Mouse (Mus musculus): ENCODE data around the gene Arsb. TPM values are rescaled to one million over a fixed set of nuclear protein-coding genes. Genes with fewer than 3 reads are reported as not detected.

Gene Arsb
- polyA plus RNA-seq, 2 experiments from 2014 or later = 6.9 to 8.0 TPM

DNA sequence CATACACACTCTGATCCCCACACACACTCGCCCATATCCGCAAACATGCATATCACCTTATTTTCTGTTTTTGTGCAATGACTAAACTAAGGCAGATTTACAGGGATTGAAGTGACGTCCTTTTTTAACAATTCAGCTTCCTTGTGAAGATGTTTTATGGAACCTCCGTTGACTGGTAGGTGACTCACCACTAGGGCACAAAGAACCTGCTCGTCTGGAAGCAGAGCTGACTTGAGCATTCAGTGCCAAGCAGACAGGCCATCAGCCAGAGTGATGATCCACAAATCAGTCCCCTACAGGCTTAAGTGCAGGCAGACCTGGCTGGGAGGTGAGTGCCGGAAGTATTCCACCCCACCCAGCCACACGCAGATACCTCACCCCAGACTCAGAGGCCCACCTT is 120.7 kb downstream of the Arsb start:
- no peak for ATAC-seq

DNA sequence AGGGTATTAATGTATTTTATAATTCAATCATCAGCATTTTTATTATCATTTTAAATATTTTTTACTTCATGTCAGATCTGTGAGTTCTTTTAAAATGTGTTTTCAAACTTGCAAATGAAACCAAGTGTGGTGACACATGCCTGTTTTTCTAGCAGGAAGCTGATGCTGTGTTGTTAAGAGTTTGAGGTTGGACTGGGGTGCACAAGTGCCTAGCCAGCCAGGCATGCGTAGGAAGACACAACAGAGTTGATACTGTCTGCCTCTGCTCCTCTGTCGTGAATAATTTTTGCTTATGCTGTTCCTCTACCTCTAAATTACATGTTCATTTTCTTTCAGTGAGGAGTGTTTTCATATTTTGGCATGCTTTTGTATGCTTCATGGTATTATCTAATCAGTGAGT is 122.7 kb downstream of the Arsb start:
- ATAC-seq = peak; percentile 76

DNA sequence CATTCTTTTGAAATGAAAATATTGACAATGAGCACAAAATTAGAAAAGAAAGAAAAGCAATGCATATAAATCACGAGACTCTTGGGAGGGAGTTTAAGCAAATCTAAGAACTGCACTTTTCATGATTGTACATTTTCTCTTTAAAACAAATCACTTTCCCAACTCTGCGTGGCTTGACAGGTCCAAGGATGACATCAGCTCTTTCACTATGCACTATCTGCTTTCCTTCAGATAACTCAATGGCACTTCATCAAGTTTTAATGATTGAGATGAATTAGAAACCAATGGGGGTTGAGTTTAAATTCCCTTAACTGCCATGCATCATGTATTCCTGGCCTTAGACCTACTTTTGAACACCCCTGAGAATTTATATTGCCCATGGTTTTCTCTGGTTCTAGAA is 124.0 kb downstream of the Arsb start:
- no peak for ATAC-seq

DNA sequence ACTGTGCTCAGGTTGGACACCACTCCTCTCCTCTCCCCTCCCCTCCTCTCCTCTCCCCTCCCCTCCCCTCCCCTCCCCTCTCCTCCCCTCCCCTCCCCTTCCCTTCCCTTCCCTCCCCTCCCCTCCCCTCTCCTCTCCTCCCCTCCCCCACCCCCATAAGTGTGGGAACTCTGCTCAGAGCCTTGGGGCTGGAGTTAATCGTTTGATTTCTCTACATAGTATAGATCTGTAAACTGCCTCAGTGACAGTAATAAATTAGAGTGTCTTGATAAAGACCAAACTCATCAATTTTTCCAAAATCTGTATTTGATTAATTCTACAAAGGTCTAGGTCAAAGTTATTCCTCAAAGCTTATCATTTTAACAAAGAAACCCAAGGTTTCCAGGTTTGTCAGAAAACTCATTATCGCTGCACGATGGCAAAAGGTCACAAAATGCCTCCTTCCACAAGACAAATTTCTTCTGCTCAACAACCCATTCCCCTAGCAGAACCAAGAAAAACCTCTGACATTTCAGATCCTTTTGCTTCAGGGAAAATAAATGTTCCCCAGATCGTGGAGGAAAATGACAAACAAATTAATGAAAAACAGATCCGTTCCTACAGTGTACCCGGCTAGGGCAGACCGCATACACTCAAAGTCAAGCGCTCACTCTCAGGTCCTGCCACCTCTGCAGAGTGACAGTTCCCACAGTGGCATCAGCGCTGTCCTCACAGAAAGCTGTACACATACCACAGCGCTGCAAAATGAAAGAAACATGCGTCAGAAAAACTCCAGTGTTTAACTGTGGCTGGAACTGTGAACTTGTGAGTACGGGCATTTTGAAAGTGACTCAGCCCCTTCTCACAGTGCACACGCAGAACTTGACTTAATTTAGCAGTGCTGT is 126.8 kb downstream of the Arsb start:
- peak; percentile 84 for ATAC-seq

DNA sequence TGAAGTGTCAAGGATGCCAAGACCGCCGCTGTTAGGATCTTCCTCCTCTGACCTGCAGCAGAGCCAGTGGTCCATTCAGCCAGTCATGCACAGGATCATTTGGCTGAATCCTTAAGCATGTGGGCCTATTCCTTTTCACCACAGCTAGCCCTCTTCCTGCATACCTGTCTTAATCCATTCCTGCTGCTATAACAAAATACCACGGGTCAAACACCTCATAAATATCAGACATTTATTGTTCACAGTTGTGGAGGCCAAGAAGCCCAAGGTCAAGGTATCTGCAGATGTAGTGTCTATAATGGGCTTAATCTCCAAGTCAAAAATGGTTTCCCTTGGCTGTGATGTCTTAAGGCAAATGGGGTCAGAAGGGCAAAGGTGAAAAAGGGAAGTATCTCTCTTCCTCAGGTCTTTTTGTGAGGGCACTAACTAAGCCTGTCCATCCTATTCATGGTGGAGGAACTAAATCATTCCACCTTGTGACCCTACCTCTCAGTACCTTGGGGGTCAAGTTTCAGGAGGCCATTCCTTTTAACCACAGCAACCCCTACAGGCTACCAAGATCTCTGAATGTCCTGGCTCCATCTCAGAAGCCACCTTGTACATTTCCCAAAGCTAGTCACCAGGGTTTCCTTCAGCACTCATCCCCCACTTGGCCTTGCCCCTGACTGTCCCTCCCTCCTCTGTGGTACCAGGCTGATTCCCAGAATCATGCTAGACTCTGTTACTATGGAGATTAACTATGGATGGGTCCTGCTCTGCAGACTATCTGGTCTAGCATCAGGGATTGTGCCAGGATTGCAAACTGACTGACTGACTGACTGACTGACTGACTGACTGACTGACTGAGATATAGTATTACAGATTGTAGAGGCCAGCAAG is 128.2 kb downstream of the Arsb start:
- ATAC-seq = no peak

DNA sequence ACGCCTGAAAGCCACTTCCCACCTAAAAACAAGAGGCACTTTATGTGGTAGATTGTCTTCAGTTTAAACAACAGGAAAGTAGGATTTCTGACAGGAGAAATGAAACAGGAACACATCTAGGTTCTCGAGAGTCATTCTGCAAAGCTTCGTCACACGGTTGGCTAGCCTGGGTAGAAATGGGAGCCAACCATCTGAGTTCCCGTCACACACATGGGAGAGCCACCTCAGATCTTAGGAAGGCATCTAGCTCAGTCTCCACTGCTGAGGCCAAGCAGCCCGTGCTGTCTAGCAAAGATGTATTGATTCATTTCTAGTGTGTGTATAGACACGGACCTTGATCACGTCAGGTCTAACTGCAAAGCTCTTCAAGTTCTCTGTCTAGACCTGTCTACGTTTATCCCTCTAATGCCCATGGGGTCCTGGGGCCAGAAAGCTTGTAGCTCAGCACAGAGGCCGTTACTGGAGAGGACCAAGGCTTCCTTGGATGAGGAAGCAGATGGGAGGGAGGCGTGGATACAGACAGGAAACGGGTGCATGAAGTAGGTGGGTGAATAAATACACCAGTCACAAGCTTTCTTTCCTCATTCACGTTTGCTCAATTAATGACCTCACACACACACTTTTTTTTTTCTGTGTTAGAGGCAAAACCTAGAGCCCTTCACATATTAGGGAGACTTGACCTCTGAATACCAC is 129.7 kb downstream of the Arsb start:
- ATAC-seq = no peak

DNA sequence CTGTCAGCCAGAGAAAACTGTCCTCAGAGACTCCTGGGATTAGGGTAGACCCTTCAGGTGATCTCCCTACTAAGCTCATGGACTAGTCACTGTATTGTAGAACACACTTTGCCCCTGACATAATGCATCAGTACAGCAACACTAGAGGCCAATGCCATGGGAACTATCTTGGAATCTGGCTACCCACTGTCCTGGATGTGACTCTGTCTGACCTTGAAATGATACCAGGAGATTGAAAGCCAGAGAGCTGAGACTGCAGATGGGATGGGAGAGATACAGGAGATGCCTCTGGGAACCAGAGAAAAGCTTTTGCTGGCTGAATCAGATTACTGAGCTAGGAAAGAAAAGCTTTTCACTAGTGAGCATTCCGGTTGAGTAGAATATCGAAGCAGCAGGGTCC is 130.7 kb downstream of the Arsb start:
- no peak for ATAC-seq

DNA sequence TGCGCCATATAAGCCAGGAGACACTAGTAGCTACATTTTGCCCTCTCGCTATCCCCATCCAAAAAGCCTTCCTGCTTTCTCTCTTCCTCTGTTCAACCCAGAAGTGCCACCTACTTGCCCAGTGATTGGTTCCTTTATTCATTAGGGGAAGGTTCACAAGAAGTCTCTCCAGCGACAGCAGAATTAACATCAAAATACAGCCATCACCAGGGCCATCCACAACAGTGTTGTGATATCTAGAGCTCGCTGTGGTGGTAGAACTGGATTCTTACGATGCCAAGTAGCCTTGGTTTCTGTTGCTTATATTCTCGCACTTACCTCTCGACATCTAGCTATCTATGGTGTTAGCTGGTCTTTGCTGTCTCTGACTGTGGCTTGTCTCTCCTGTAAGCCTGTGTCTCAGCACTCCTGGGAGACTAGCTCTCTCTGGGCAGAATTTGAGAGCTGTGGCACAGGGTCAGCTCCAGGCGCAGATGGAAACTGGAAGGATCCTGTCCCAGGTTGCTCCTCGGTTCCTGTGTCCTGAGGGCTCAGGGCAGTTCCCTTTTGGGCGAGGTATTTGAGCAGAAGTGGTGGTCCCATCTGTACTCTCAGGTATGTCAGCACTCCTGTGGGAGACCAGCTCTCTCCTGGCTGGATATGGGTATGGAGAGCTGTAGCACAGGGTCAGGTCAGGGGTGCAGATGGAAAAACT is 135.3 kb downstream of the Arsb start:
- no peak for ATAC-seq

DNA sequence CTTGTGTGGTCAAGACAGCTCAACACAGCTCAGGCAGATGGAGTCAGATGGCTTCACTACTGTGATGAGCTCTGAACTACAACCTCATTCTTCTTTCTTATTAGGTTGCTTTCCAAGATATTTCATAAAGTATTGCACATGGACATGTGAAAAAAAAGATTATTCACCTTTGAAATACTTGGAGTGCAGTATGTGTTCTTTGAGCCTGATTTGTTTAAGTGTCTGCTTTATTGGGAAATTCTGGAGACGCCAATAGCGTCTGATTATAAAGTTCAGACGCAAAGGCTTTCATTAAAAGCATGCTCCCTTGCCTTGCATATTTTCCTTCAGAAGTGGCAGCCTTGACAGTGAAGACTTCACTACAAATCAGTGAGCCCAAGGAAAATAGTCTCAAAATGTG is 136.5 kb downstream of the Arsb start:
- ATAC-seq = no peak

DNA sequence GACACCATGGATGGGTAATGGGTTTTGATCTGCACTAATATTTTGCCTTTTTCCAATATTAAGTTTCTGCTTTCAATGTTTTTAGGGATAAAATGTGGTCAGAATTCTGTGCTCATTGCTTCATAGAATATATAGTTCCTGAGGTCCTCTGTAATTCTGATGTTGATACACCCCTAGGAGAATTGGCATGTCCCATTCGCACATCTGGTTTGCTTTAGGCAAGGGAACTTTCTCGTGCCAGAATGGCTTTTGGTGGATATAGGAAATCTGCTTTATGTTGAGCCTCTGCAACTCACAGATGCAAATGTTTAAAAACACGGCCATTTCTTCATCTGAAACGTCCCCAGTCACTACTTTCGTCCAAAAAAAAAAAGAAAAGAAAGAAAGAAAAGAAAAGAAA is 138.4 kb downstream of the Arsb start:
- ATAC-seq = no peak

DNA sequence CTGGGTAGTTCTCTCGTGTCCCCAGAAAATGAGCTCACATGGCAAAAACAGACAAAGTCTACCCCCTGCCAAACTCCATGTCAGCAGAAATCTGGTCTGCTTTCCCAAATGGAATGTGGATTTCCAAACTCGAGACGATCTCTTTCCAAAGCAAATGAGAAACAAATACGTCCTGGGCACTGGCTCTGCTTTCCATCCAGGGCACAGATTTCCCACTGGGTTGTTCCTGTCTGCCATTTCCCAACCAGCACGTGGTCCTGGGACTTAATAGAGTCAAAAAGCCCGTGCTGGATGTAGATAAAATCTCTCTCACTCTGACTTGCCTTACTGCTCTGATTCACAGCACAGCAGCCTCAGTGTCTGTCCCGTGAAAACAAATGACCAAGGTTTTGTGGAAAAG is 139.6 kb downstream of the Arsb start:
- ATAC-seq = no peak

DNA sequence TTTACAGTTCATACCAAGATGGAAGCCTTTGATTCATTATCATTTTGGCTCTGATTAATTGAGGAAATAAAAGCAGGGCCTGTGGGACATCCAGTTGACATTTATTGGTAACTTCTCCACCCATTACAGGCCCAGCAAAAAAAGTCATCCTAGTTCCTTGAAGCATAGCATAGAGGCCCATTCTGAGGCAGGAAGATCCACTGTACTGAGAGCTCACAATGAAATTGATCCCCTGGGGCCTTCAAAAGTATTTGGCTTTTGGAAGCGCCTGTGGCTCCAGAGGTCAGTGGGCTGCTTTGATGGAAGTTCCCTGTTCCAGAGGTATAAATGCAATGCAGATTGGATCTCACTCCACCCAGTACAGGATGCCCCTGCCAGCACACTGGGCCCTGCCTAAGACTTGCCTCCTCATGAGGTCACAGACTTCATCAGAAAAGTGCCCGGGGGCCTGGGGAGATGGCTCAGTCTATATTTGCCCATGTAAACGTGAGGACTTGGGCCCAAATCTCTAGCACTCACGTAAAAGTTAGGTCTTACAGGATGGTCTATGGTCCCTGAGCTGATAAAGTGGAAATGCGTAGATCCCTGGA is 141.0 kb downstream of the Arsb start:
- no peak for ATAC-seq

DNA sequence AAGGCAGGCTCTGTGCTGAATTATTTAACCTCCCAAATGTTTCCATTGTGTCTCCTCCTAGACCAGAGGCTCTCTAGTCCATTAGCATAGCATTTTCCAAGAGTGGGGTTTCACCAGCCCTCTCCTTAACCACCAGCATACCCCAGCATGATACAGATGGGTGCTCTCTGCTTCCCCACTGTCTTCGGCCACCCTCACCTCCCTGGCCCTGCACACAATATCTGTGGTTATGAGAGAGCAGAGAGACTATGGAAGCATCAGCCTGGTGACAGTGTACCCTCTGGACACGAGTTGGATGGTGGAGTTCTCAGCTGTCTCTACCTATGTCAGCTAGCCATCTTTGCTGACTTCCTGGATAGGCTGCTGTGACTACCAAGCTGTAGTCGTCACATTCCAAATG is 142.8 kb downstream of the Arsb start:
- ATAC-seq = no peak

DNA sequence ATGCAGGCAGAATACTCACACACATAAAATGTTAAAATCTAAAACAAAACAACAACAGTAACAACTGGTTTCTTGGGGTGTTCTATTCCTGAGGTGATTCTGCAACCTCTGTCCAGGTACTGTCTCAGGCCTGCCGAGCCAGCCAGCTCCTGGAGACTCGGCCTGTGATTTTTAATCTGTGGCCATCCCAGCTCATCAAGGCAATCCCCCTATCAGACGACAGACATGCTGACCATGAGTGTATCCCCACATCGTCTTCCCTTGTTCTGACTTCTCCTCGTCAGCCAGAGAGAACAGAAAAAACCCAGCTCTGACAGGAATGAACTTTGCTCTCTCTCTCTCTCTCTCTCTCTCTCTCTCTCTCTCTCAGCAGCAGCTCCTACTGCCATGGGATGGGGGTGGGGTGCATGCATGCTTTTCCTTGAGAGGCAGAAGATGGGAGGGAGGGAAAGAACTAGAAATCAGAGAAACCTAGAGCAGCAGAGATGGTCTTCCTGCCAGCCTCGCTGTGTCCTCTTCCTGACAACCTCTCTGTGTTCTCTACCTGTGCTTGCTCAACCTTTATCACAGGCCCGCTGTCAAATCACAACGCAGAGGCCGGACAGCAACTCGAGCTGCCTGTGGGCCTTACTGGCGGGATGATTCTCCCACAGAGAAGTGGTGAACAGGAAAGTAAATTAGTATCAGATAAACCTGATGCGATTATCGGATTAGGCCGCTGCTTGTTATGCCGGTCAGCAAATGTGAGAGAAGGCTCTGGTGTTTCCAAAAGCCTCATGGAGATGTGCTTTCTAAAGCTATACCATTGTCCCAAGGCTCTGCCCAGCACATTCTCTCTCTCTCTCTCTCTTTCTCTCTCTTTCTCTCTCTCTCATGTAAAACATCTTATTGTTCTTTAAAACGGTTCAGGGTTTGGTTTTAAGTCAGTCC is 144.5 kb downstream of the Arsb start:
- no peak for ATAC-seq

DNA sequence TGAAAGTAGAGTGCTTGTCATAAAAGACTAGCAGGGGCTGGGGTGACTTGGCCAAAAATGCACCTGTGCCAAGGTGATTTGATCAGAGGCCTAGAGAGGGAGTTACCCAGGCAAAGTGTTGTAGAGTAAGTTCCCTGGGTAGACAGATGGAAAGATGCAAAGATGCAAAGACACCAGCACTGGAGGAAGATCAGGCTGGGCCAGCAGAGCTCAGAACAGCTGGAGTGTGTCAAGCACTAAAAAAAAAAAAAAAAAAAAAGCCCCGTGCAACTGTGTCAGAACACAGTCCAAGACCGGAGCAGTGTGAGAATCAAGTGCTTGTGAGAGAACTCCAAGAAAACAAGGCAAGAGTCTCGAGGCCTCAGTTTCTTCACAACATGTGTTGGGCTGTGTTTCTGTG is 148.1 kb downstream of the Arsb start:
- ATAC-seq = no peak

DNA sequence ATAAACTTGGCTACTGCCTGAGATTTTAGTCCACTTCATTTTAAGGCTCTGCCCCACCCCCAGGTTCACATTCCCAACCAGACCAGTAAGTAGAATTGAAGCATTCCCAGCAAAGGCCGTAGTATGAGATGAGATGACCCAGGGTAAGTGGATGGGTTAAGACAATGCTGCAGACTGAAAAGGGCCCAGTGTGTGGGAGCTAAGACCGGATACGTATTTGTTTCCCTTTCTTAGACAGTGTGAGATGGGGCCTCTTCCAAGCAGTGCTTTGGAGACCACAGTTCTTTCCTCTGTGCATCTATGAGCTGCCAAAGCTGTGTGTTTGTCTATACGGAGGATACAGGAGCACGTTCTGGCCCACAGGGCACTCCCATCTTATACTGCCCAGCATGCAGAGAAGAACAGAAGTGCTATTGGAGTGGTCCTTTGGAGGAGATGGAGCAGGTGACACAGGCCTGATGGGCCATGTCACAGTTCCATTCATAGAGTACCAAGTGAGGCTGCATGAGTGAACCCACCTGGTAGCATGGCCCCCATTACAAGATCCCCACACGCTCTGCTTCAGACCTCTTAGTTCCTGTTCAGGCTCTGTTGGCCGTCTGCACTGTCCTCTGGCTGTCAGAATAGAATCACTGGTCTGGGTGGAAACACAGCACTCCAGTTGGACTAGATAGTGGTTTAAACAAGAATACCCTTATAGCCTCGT is 148.8 kb downstream of the Arsb start:
- ATAC-seq = no peak

DNA sequence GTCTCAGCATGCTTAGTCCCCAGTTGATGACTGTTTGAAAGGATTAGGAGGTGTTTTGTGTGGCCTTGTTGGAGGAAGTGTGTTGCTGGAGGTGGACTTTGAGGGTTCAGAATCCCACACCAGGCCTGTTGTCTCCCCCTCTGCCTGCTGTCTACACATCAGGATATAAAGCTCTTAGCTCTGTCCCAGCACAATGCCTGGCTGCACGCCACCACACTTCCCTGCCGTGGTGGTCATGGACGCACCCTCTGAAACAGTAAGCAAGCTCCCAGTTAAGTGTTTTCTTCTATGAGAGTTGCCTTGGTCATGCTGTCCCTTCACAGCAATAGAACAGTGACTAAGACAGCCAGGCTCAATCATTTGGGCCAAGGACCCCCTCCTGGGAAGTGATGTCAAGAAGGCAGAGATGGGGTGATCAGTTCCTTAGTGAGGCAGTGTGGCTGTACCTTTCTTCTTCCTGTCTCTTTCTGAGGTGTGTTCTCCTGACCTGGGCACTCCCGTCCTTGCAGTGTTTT is 149.4 kb downstream of the Arsb start:
- no peak for ATAC-seq

DNA sequence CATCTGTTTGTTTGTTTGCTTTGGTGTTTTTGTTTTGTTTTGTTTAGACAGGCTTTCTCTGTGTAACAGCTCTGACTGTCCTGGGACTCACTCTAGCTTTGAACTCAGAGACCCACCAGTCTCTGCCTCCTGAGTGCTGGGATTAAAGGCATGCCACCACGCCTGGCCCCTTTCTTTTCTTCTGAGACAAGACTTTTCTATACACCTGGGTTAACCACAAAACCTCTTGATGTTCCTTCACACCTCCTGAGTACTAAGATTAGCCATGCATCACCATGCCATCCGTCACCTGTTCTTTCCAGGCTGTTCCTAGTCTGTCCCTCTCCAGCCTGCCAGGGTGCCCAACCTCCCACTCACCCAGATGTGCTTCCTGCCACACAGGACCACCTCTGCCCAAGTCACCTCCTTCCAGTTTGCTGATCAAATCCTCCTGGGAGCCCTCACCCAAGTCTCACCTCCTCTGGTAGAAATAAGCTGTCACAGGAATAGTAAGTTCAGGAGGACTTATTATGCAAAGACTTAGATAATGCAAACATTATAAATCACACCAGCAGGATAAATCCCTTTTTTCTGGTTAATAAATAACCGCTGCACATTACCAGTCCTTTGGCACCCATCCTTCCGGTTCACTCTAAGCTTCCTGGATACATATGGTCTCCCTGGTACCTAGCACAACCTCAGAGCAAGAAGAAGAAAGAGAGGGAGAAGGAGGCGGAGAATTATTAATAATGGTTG is 150.6 kb downstream of the Arsb start:
- peak; percentile 36 for ATAC-seq

DNA sequence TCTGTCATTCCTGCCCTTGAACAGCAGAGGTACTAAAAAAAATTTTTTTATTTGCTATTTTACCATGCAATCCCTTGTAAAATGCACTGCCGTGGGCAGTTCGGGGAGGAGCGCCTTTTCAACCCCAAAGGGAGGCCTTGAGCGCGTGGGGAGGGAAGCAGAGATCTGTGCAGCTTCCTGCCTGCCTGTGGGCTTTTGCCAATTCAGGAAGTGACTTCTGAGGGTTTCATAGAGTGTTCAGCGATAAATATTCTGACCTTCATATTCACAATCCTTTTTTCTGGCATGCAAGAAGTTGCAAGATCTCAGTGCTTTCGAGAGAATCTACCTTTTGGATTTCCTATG is 151.1 kb downstream of the Arsb start:
- ATAC-seq = peak; percentile 60
